Mouse (Mus musculus): Measurements from ENCODE around the gene Lmntd1. TPM values are rescaled to one million over a fixed set of nuclear protein-coding genes. Genes with fewer than 3 reads are reported as not detected.

Gene Lmntd1
- polyA plus RNA-seq, 1 experiment from 2014 or later, result 0.33 TPM

- DNase-seq (ENCODE audit: low spot score) (no peak), ATAC-seq (replicated peaks; ENCODE audit: low FRiP score) (no peak)
Observed at GRCm38 (mm10) chr6:145387378-145387777, 226.7 kb downstream of the Lmntd1 start.

GRCm38 (mm10) chr6:145382586-145383380, 231.3 kb downstream of the Lmntd1 start:
- DNase-seq (ENCODE audit: low spot score) (no peak), ATAC-seq (replicated peaks; ENCODE audit: low FRiP score) (no peak)
- Histone ChIP-seq H3K9ac (ENCODE audit: low read length) (no peak overlapping the region), H3K27ac (ENCODE audit: low read depth, low read length) (no peak overlapping the region), H3K4me1 (replicated peaks; ENCODE audit: control insufficient read depth, insufficient read depth, low read length) (0 out of 2 replicates have a peak, but pooled peaks cover 3% of the 10 kb centered on the region), H3K36me3 (ENCODE audit: control insufficient read depth, insufficient read depth, low read length) (no peaks in the 10 kb centered on the region), H3K4me2 (ENCODE audit: low read depth, low read length, severe bottlenecking) (no peak overlapping the region), H3K4me3 (ENCODE audit: low read depth, low read length) (no peak overlapping the region), H3K9me3 (ENCODE audit: control insufficient read depth, low read length) (no peaks in the 10 kb centered on the region), H3K27me3 (ENCODE audit: control insufficient read depth, insufficient read depth, low read length) (no peaks in the 10 kb centered on the region)
- 85% methylated on average over 12 of the region's 12 CpGs for WGBS

More at GRCm38 (mm10) chr6:145387378-145387777, 226.7 kb downstream of the Lmntd1 start:
- Histone ChIP-seq H3K4me3 (ENCODE audit: low read depth, low read length) (no peak overlapping the region), H3K27ac (ENCODE audit: low read depth, low read length) (no peak overlapping the region), H3K9ac (ENCODE audit: low read length) (no peak overlapping the region), H3K27me3 (ENCODE audit: control insufficient read depth, insufficient read depth, low read length) (no peaks in the 10 kb centered on the region), H3K9me3 (ENCODE audit: control insufficient read depth, low read length) (no peaks in the 10 kb centered on the region), H3K4me2 (ENCODE audit: low read depth, low read length, severe bottlenecking) (no peak overlapping the region), H3K36me3 (ENCODE audit: control insufficient read depth, insufficient read depth, low read length) (no peaks in the 10 kb centered on the region), H3K4me1 (replicated peaks; ENCODE audit: control insufficient read depth, insufficient read depth, low read length) (no peaks in the 10 kb centered on the region)
- 84% methylated on average over 6 of the region's 6 CpGs for WGBS

- Histone ChIP-seq H3K4me2 (ENCODE audit: low read depth, low read length, severe bottlenecking) (no peak overlapping the region), H3K27me3 (ENCODE audit: control insufficient read depth, insufficient read depth, low read length) (no peaks in the 10 kb centered on the region), H3K9me3 (ENCODE audit: control insufficient read depth, low read length) (no peaks in the 10 kb centered on the region), H3K27ac (ENCODE audit: low read depth, low read length) (no peak overlapping the region), H3K4me1 (replicated peaks; ENCODE audit: control insufficient read depth, insufficient read depth, low read length) (0 out of 2 replicates have a peak, but pooled peaks cover 3% of the 10 kb centered on the region), H3K36me3 (ENCODE audit: control insufficient read depth, insufficient read depth, low read length) (no peaks in the 10 kb centered on the region), H3K4me3 (ENCODE audit: low read depth, low read length) (no peak overlapping the region), H3K9ac (ENCODE audit: low read length) (no peak overlapping the region)
- ATAC-seq (replicated peaks; ENCODE audit: low FRiP score), result no peak
- 90% methylated on average over 8 of the region's 8 CpGs for WGBS
- DNase-seq (ENCODE audit: low spot score), result no peak
Observed at GRCm38 (mm10) chr6:145380961-145381360, 233.2 kb downstream of the Lmntd1 start.

GRCm38 (mm10) chr6:145379175-145379574, 234.9 kb downstream of the Lmntd1 start:
- no peak overlapping the region for H3K4me3 ChIP-seq (ENCODE audit: low read depth, low read length)
- WGBS, result 18% methylated on average over 6 of the region's 6 CpGs
- no peak overlapping the region for H3K9ac ChIP-seq (ENCODE audit: low read length)
- ATAC-seq (replicated peaks; ENCODE audit: low FRiP score), result peak; percentile 82
- peak; percentile 67 for DNase-seq (ENCODE audit: low spot score)
- H3K27me3 ChIP-seq (ENCODE audit: control insufficient read depth, insufficient read depth, low read length), result no peaks in the 10 kb centered on the region
- H3K4me2 ChIP-seq (ENCODE audit: low read depth, low read length, severe bottlenecking), result no peak overlapping the region
- H3K9me3 ChIP-seq (ENCODE audit: control insufficient read depth, low read length), result no peaks in the 10 kb centered on the region
- H3K36me3 ChIP-seq (ENCODE audit: control insufficient read depth, insufficient read depth, low read length), result no peaks in the 10 kb centered on the region
- 0 out of 2 replicates have a peak, but pooled peaks cover 3% of the 10 kb centered on the region for H3K4me1 ChIP-seq (replicated peaks; ENCODE audit: control insufficient read depth, insufficient read depth, low read length)
- H3K27ac ChIP-seq (ENCODE audit: low read depth, low read length), result no peak overlapping the region; the same call in 1 of the 2 replicates

GRCm38 (mm10) chr6:145378689-145379088, 235.4 kb downstream of the Lmntd1 start:
- WGBS, result 61% methylated on average over 4 of the region's 4 CpGs
- Histone ChIP-seq H3K27ac (ENCODE audit: low read depth, low read length) (no peak overlapping the region), H3K4me1 (replicated peaks; ENCODE audit: control insufficient read depth, insufficient read depth, low read length) (0 out of 2 replicates have a peak, but pooled peaks cover 3% of the 10 kb centered on the region), H3K27me3 (ENCODE audit: control insufficient read depth, insufficient read depth, low read length) (no peaks in the 10 kb centered on the region), H3K4me2 (ENCODE audit: low read depth, low read length, severe bottlenecking) (no peak overlapping the region), H3K4me3 (ENCODE audit: low read depth, low read length) (no peak overlapping the region), H3K9ac (ENCODE audit: low read length) (0 out of 2 replicates have a peak overlapping the region, but pooled peaks have one; percentile 4), H3K9me3 (ENCODE audit: control insufficient read depth, low read length) (no peaks in the 10 kb centered on the region), H3K36me3 (ENCODE audit: control insufficient read depth, insufficient read depth, low read length) (no peaks in the 10 kb centered on the region)
- ATAC-seq (replicated peaks; ENCODE audit: low FRiP score) (peak; percentile 37), DNase-seq (ENCODE audit: low spot score) (no peak)

- no peak overlapping the region for H3K4me2 ChIP-seq (ENCODE audit: low read depth, low read length, severe bottlenecking)
- no peak overlapping the region for H3K9ac ChIP-seq (ENCODE audit: low read length)
- H3K4me1 ChIP-seq (replicated peaks; ENCODE audit: control insufficient read depth, insufficient read depth, low read length), result 0 out of 2 replicates have a peak, but pooled peaks cover 3% of the 10 kb centered on the region
- H3K36me3 ChIP-seq (ENCODE audit: control insufficient read depth, insufficient read depth, low read length), result no peaks in the 10 kb centered on the region
- WGBS, result 79% methylated on average over 2 of the region's 2 CpGs
- H3K27ac ChIP-seq (ENCODE audit: low read depth, low read length), result no peak overlapping the region
- no peaks in the 10 kb centered on the region for H3K9me3 ChIP-seq (ENCODE audit: control insufficient read depth, low read length)
- no peak overlapping the region for H3K4me3 ChIP-seq (ENCODE audit: low read depth, low read length)
- H3K27me3 ChIP-seq (ENCODE audit: control insufficient read depth, insufficient read depth, low read length), result no peaks in the 10 kb centered on the region
- DNase-seq (ENCODE audit: low spot score) (no peak), ATAC-seq (replicated peaks; ENCODE audit: low FRiP score) (no peak)
Observed at GRCm38 (mm10) chr6:145374372-145374771, 239.7 kb downstream of the Lmntd1 start.

- H3K27me3 ChIP-seq (ENCODE audit: control insufficient read depth, insufficient read depth, low read length), result no peaks in the 10 kb centered on the region
- H3K9me3 ChIP-seq (ENCODE audit: control insufficient read depth, low read length), result no peaks in the 10 kb centered on the region
- H3K4me1 ChIP-seq (replicated peaks; ENCODE audit: control insufficient read depth, insufficient read depth, low read length), result 0 out of 2 replicates have a peak, but pooled peaks cover 2% of the 10 kb centered on the region
- no peak overlapping the region for H3K4me2 ChIP-seq (ENCODE audit: low read depth, low read length, severe bottlenecking)
- no peaks in the 10 kb centered on the region for H3K36me3 ChIP-seq (ENCODE audit: control insufficient read depth, insufficient read depth, low read length)
- ATAC-seq (replicated peaks; ENCODE audit: low FRiP score) (no peak), DNase-seq (ENCODE audit: low spot score) (no peak)
- H3K9ac ChIP-seq (ENCODE audit: low read length), result no peak overlapping the region
- H3K4me3 ChIP-seq (ENCODE audit: low read depth, low read length), result no peak overlapping the region
- WGBS, result 58% methylated on average over 7 of the region's 7 CpGs
- no peak overlapping the region for H3K27ac ChIP-seq (ENCODE audit: low read depth, low read length)
Observed at GRCm38 (mm10) chr6:145373712-145374221, 240.4 kb downstream of the Lmntd1 start.

- 74% methylated on average over 2 of the region's 2 CpGs for WGBS
- Histone ChIP-seq H3K9me3 (ENCODE audit: control insufficient read depth, low read length) (no peaks in the 10 kb centered on the region), H3K9ac (ENCODE audit: low read length) (no peak overlapping the region), H3K27me3 (ENCODE audit: control insufficient read depth, insufficient read depth, low read length) (no peaks in the 10 kb centered on the region), H3K27ac (ENCODE audit: low read depth, low read length) (no peak overlapping the region), H3K4me3 (ENCODE audit: low read depth, low read length) (no peak overlapping the region), H3K36me3 (ENCODE audit: control insufficient read depth, insufficient read depth, low read length) (no peaks in the 10 kb centered on the region), H3K4me2 (ENCODE audit: low read depth, low read length, severe bottlenecking) (no peak overlapping the region), H3K4me1 (replicated peaks; ENCODE audit: control insufficient read depth, insufficient read depth, low read length) (no peaks in the 10 kb centered on the region)
- ATAC-seq (replicated peaks; ENCODE audit: low FRiP score) (no peak), DNase-seq (ENCODE audit: low spot score) (no peak)
Observed at GRCm38 (mm10) chr6:145372066-145372465, 242.1 kb downstream of the Lmntd1 start.
